Mouse (Mus musculus) midbrain, postnatal 0 days (tissue): Measurements from ENCODE around the gene Cpm. TPM values are rescaled to one million over a fixed set of nuclear protein-coding genes. Genes with fewer than 3 reads are reported as not detected.

Experiments used
- ATAC-seq: fragments of 200-750 bp; cut with Nextera tagmentation; 2 replicates; pipeline ENCODE4 v1.8.0; 2017; ENCODE audit warnings: moderate number of reproducible peaks, mild to moderate bottlenecking, moderate TSS enrichment, moderate library complexity; ENCODE audit not compliant: low FRiP score
- DNase-seq: peaks from one replicate; pipeline ENCODE4 v3.0.0-alpha.2; 2015; ENCODE audit warnings: low spot score
- H3K27ac ChIP-seq: fragments of 300-500 bp; sonication (generic); 2 replicates; pipeline ENCODE4 v1.5.1; 2014; ENCODE audit warnings: low read depth, mild to moderate bottlenecking, low read length, mixed read lengths
- H3K27me3 ChIP-seq: fragments of 300-500 bp; sonication (generic); 2 replicates; pipeline ENCODE4 v1.6.1; 2014; ENCODE audit warnings: low read length, control low read depth, mixed read lengths; ENCODE audit not compliant: insufficient read depth
- H3K36me3 ChIP-seq: fragments of 300-500 bp; sonication (generic); 2 replicates; pipeline ENCODE4 v1.6.1; 2014; ENCODE audit warnings: low read length, control low read depth, mixed read lengths; ENCODE audit not compliant: insufficient read depth
- H3K4me1 ChIP-seq: fragments of 300-500 bp; sonication (generic); 2 replicates; pipeline ENCODE4 v1.6.1; 2014; ENCODE audit warnings: mild to moderate bottlenecking, control low read depth, antibody characterized with exemption, low read length, mixed read lengths; ENCODE audit not compliant: insufficient read depth
- H3K4me2 ChIP-seq: fragments of 300-500 bp; sonication (generic); 2 replicates; pipeline ENCODE4 v1.6.1; 2014; ENCODE audit warnings: low read depth, mild to moderate bottlenecking, low read length, mixed read lengths; ENCODE audit not compliant: poor library complexity, severe bottlenecking
- H3K4me3 ChIP-seq: fragments of 300-500 bp; sonication (generic); 2 replicates; pipeline ENCODE4 v1.5.1; 2014; ENCODE audit warnings: low read depth, mild to moderate bottlenecking, low read length, moderate library complexity
- H3K9ac ChIP-seq: fragments of 300-500 bp; sonication (generic); replicated peaks from 2 replicates; pipeline ENCODE4 v1.6.1; 2014; ENCODE audit warnings: mild to moderate bottlenecking, low read length, moderate library complexity, mixed read lengths; ENCODE audit not compliant: poor library complexity, severe bottlenecking
- H3K9me3 ChIP-seq: fragments of 300-500 bp; sonication (generic); 2 replicates; pipeline ENCODE4 v1.6.1; 2016; ENCODE audit warnings: low read length, control low read depth
- CTCF ChIP-seq: IDR thresholded peaks from 2 replicates; pipeline ENCODE4 v1.5.1; 2016; ENCODE audit warnings: antibody characterized with exemption, mild to moderate bottlenecking
- WGBS: fragments of 180-500 bp; shearing (Covaris S2); extraction: QIAGEN DNeasy Blood & Tissue Kit; methylation state at CpG from one replicate; pipeline ENCODE4 v1.1.7; 2014; 5-methylcytosine and 5-hydroxymethylcytosine counted together
- polyA plus RNA-seq: library from polyadenylated mRNA; unstranded; fragments of >200 nt; fragmentation: Nextera tagmentation; extraction: Ambion mirVana; gene quantifications from 2 replicates; pipeline ENCODE4 v1.2.1, GENCODE M21; 2015
- total RNA-seq: library from RNA; depleted of rRNA; stranded (reverse); fragments of >200 nt; gene quantifications from 2 replicates; pipeline ENCODE4 v1.2.3, GENCODE M21; 2014

The Cpm gene
- total and polyA plus RNA-seq, 2 experiments from 2014 or later: 3.9 to 7.9 TPM

- H3K36me3 ChIP-seq: peaks cover 27% of the 10 kb centered on the region
Measured at GRCm38 (mm10) chr10:117705806-117706205, 76.5 kb downstream of the Cpm start.

DNA sequence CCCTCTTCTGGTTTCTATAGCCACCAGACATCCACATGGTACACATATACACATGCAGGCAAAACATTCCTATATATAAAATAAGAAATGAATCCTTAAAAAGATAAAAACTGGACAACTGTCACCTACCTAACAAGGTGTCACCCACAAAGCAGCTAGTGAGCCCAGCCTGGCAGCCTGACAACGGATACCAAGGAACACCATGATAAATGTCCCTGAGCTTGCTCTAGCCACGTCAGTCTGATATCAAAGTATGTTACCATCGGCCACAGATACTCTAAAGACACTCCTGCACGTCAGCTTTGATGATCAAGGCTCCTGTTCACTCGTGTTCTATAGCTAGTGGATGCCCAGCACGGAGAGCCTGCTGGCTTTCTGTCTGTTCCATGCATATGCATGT lies 77.1 kb downstream of the Cpm start:
- Histone ChIP-seq H3K9ac (no peak overlapping the region), H3K27me3 (no peaks in the 10 kb centered on the region), H3K4me2 (no peak overlapping the region), H3K4me1 (no peaks in the 10 kb centered on the region; the same call in none of the 2 replicates), H3K9me3 (no peaks in the 10 kb centered on the region), H3K4me3 (no peak overlapping the region), H3K27ac (no peak overlapping the region), H3K36me3 (peaks cover 27% of the 10 kb centered on the region)
- WGBS: 87% methylated on average over 6 of the region's 6 CpGs
- ATAC-seq (no peak), DNase-seq (no peak)
- TF ChIP-seq CTCF: no peak

More at GRCm38 (mm10) chr10:117705806-117706205, 76.5 kb downstream of the Cpm start:
- no peaks in the 10 kb centered on the region; the same call in none of the 2 replicates for H3K4me1 ChIP-seq
- H3K4me3 ChIP-seq: no peak overlapping the region
- no peak overlapping the region for H3K27ac ChIP-seq
- no peak for TF ChIP-seq CTCF
- no peak overlapping the region for H3K4me2 ChIP-seq
- no peak overlapping the region for H3K9ac ChIP-seq
- H3K27me3 ChIP-seq: no peaks in the 10 kb centered on the region
- no peaks in the 10 kb centered on the region for H3K9me3 ChIP-seq
- no peak for DNase-seq
- no peak for ATAC-seq

GRCm38 (mm10) chr10:117707114-117707838 lies 78.0 kb downstream of the Cpm start:
- H3K9ac ChIP-seq: no peak overlapping the region
- H3K4me3 ChIP-seq: no peak overlapping the region
- H3K9me3 ChIP-seq: no peaks in the 10 kb centered on the region
- no peak for TF ChIP-seq CTCF
- no peak overlapping the region for H3K4me2 ChIP-seq
- no peaks in the 10 kb centered on the region; the same call in none of the 2 replicates for H3K4me1 ChIP-seq
- WGBS: 99% methylated on average over 2 of the region's 2 CpGs
- no peak overlapping the region for H3K27ac ChIP-seq
- peaks cover 20% of the 10 kb centered on the region for H3K36me3 ChIP-seq
- DNase-seq (no peak), ATAC-seq (no peak)
- no peaks in the 10 kb centered on the region for H3K27me3 ChIP-seq

GRCm38 (mm10) chr10:117708376-117708775 lies 79.1 kb downstream of the Cpm start:
- Histone ChIP-seq H3K27ac (no peak overlapping the region), H3K4me2 (no peak overlapping the region), H3K27me3 (no peaks in the 10 kb centered on the region), H3K4me3 (no peak overlapping the region), H3K9me3 (no peaks in the 10 kb centered on the region), H3K4me1 (no peaks in the 10 kb centered on the region; the same call in none of the 2 replicates), H3K9ac (no peak overlapping the region), H3K36me3 (peaks cover 14% of the 10 kb centered on the region)
- ATAC-seq (no peak), DNase-seq (no peak)
- 94% methylated on average over 2 of the region's 2 CpGs for WGBS
- TF ChIP-seq CTCF: no peak

- H3K9me3 ChIP-seq: no peaks in the 10 kb centered on the region
- H3K4me3 ChIP-seq: peak overlapping the region; percentile 96
- no peak for ATAC-seq
- H3K27me3 ChIP-seq: no peaks in the 10 kb centered on the region
- no peak overlapping the region for H3K9ac ChIP-seq
- no peak for TF ChIP-seq CTCF
- WGBS: 89% methylated on average over 9 of the region's 9 CpGs
- no peaks in the 10 kb centered on the region; the same call in none of the 2 replicates for H3K4me1 ChIP-seq
- peaks cover 9% of the 10 kb centered on the region for H3K36me3 ChIP-seq
- DNase-seq: no peak
- peak overlapping the region; percentile 68 for H3K4me2 ChIP-seq
- H3K27ac ChIP-seq: no peak overlapping the region
Measured at GRCm38 (mm10) chr10:117708856-117709255, 79.6 kb downstream of the Cpm start.

DNA sequence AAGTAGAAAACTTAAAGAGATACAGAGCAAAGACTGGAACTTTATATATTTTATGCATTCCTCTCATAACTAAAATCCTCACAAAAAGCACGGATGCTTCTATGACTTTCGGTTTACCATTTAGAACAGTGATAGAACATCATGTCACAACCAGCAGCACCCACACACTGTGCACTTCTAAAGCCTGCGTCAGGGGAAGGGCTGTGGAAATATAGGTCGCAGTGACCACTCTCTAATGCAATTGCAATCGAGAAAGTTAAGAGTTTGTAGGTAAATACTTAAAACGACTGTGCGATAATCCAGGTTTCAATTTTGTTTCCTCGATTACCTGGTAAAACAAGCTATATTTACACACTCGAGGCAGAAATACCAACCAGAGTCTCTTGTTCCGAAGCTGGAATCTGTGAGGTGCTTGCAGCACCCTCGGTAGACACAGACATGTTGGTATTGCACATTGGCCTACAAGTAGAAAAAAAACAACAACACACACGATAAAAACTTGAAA lies 80.1 kb downstream of the Cpm start:
- Histone ChIP-seq H3K36me3 (peaks cover 7% of the 10 kb centered on the region), H3K4me3 (peak overlapping the region; percentile 96), H3K27ac (peak overlapping the region; percentile 100; the same call in 1 of the 2 replicates), H3K9ac (peak overlapping the region; percentile 100), H3K4me2 (peak overlapping the region; percentile 68), H3K4me1 (no peaks in the 10 kb centered on the region; the same call in none of the 2 replicates), H3K27me3 (no peaks in the 10 kb centered on the region), H3K9me3 (no peaks in the 10 kb centered on the region)
- ATAC-seq (no peak), DNase-seq (no peak)
- 48% methylated on average over 12 of the region's 12 CpGs for WGBS
- no peak for TF ChIP-seq CTCF
